Mouse (Mus musculus) hindbrain, embryonic 12.5 days (tissue): ENCODE data around the gene Tas2r135. TPM values are rescaled to one million over a fixed set of nuclear protein-coding genes. Genes with fewer than 3 reads are reported as not detected.

Experiments used
- ATAC-seq: fragments of 200-750 bp; cut with Nextera tagmentation; 2 replicates; pipeline ENCODE4 v1.8.0; 2017; ENCODE audit warnings: moderate TSS enrichment; ENCODE audit not compliant: low FRiP score
- H3K27ac ChIP-seq: fragments of 300-500 bp; sonication (generic); 2 replicates; pipeline ENCODE4 v1.5.1; 2016; ENCODE audit warnings: mild to moderate bottlenecking
- H3K27me3 ChIP-seq: fragments of 300-500 bp; sonication (generic); 2 replicates; pipeline ENCODE4 v1.6.1; 2016; ENCODE audit warnings: mild to moderate bottlenecking
- H3K36me3 ChIP-seq: fragments of 300-500 bp; sonication (generic); 2 replicates; pipeline ENCODE4 v1.6.1; 2016; ENCODE audit warnings: mild to moderate bottlenecking
- H3K4me1 ChIP-seq: fragments of 300-500 bp; sonication (generic); 2 replicates; pipeline ENCODE4 v1.6.1; 2016
- H3K4me2 ChIP-seq: fragments of 300-500 bp; sonication (generic); replicated peaks from 2 replicates; pipeline ENCODE4 v1.6.1; 2016; ENCODE audit warnings: mild to moderate bottlenecking
- H3K4me3 ChIP-seq: fragments of 300-500 bp; sonication (generic); 2 replicates; pipeline ENCODE4 v1.5.1; 2016; ENCODE audit warnings: mild to moderate bottlenecking
- H3K9ac ChIP-seq: fragments of 300-500 bp; sonication (generic); 2 replicates; pipeline ENCODE4 v1.6.1; 2016; ENCODE audit warnings: mild to moderate bottlenecking, moderate library complexity
- H3K9me3 ChIP-seq: fragments of 300-500 bp; sonication (generic); replicated peaks from 2 replicates; pipeline ENCODE4 v1.6.1; 2016; ENCODE audit warnings: mild to moderate bottlenecking
- WGBS: fragments of 180-500 bp; shearing (Covaris S2); methylation state at CpG from one replicate; pipeline ENCODE4 v1.1.7; 2016; 5-methylcytosine and 5-hydroxymethylcytosine counted together
- polyA plus RNA-seq: library from polyadenylated mRNA; unstranded; fragments of >200 nt; fragmentation: Nextera tagmentation; extraction: Ambion mirVana; gene quantifications from 2 replicates; pipeline ENCODE4 v1.2.1, GENCODE M21; 2016

Gene Tas2r135
- not detected in 2 replicates for polyA plus RNA-seq

- no peak within 1 kb of the TSS for H3K9ac ChIP-seq
- no peak within 1 kb of the TSS for H3K4me3 ChIP-seq
- H3K36me3 ChIP-seq = no peaks in the 10 kb centered on the region
- ATAC-seq = no peak
- no peaks in the 10 kb centered on the region for H3K9me3 ChIP-seq
- H3K27ac ChIP-seq = no peak within 1 kb of the TSS
- H3K27me3 ChIP-seq = no peaks in the 10 kb centered on the region
- H3K4me1 ChIP-seq = no peaks in the 10 kb centered on the region
- no peak within 1 kb of the TSS for H3K4me2 ChIP-seq
- WGBS = 82% methylated on average over 2 of the region's 2 CpGs
Observed at GRCm38 (mm10) chr6:42405134-42405533, at the start of gene Tas2r135. Gene Tas2r135, plus strand, starts transcription at chr6:42405434.

GRCm38 (mm10) chr6:42355794-42356600, 49.2 kb upstream of the Tas2r135 start:
- Histone ChIP-seq H3K4me2 (no peak overlapping the region), H3K9me3 (no peaks in the 10 kb centered on the region), H3K9ac (no peak overlapping the region), H3K27ac (no peak overlapping the region), H3K4me1 (peaks cover 27% of the 10 kb centered on the region), H3K27me3 (no peaks in the 10 kb centered on the region), H3K4me3 (no peak overlapping the region), H3K36me3 (peaks cover 73% of the 10 kb centered on the region)
- 94% methylated on average over 13 of the region's 13 CpGs for WGBS
- no peak for ATAC-seq

GRCm38 (mm10) chr6:42356913-42357312, 48.3 kb upstream of the Tas2r135 start:
- no peak overlapping the region for H3K27ac ChIP-seq
- peaks cover 18% of the 10 kb centered on the region for H3K4me1 ChIP-seq
- peaks cover 68% of the 10 kb centered on the region for H3K36me3 ChIP-seq
- 93% methylated on average over 5 of the region's 5 CpGs for WGBS
- H3K4me3 ChIP-seq = no peak overlapping the region
- ATAC-seq = no peak
- H3K9ac ChIP-seq = no peak overlapping the region
- H3K9me3 ChIP-seq = no peaks in the 10 kb centered on the region
- no peaks in the 10 kb centered on the region for H3K27me3 ChIP-seq
- no peak overlapping the region for H3K4me2 ChIP-seq

DNA sequence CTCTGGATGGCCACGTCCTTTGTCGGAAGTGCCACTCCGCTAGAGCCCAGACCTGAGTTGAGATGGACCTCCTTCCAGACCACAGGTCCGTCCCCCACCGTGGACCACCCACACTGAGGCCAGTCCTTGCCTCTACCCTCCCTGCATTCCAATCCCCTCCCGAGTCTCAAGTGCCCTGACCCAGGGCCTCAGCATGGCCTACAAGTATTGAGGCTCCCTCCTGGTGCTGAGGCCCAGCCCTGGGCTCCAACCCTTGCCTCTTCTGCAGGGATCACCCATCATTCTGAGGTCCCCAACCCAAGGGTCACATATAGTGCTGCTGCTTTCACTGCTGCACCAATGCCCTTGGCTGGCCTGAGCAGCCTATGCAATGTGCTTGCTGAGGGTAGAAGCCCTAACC, 47.3 kb upstream of the Tas2r135 start:
- peaks cover 66% of the 10 kb centered on the region for H3K36me3 ChIP-seq
- H3K9ac ChIP-seq = no peak overlapping the region
- ATAC-seq = no peak
- no peak overlapping the region for H3K4me3 ChIP-seq
- H3K27me3 ChIP-seq = no peaks in the 10 kb centered on the region
- WGBS = 63% methylated on average over 6 of the region's 6 CpGs
- H3K9me3 ChIP-seq = no peaks in the 10 kb centered on the region
- H3K4me1 ChIP-seq = peaks cover 14% of the 10 kb centered on the region
- no peak overlapping the region for H3K4me2 ChIP-seq
- no peak overlapping the region for H3K27ac ChIP-seq

GRCm38 (mm10) chr6:42358901-42359300, 46.3 kb upstream of the Tas2r135 start:
- H3K4me3 ChIP-seq = no peak overlapping the region
- peaks cover 7% of the 10 kb centered on the region for H3K4me1 ChIP-seq
- no peaks in the 10 kb centered on the region for H3K9me3 ChIP-seq
- H3K27ac ChIP-seq = no peak overlapping the region
- H3K27me3 ChIP-seq = no peaks in the 10 kb centered on the region
- H3K4me2 ChIP-seq = no peak overlapping the region
- no peak for ATAC-seq
- peaks cover 61% of the 10 kb centered on the region for H3K36me3 ChIP-seq
- H3K9ac ChIP-seq = no peak overlapping the region
- WGBS = 93% methylated on average over 12 of the region's 12 CpGs

GRCm38 (mm10) chr6:42359364-42360147, 45.7 kb upstream of the Tas2r135 start:
- 73% methylated on average over 9 of the region's 9 CpGs for WGBS
- Histone ChIP-seq H3K36me3 (peaks cover 56% of the 10 kb centered on the region), H3K9ac (no peak overlapping the region), H3K4me1 (peaks cover under 1% of the 10 kb centered on the region; the same call in 1 of the 2 replicates), H3K27ac (no peak overlapping the region), H3K4me3 (no peak overlapping the region), H3K27me3 (no peaks in the 10 kb centered on the region), H3K9me3 (no peaks in the 10 kb centered on the region), H3K4me2 (no peak overlapping the region)
- ATAC-seq = no peak

DNA sequence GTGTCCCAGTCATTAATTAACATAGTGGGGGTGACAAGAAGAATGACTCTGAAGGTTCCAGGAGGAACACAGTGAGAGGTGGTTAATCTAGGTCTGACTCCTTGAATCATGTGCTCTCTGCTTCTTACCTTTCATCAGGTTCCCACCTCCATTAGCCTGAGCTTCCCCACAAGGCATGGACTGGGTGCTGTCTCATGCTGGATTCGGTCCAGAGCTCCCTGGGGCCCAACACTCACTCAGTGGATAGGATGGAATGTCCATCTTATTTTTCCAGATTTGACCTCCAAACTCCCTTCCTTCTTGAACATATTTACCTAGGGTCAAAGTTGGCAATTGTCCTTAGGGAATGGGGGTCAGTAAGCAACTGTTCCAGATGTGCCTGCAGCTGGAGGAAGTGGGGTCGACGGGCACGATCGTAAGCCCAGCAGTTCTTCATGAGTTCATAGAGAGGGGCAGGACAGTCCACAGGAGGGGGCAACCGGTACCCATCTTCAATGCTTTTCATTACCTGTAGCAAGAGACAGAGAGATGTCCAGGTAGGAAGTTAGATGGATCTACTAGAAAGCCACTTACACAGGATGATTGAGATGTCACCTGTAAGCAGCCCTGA, 44.9 kb upstream of the Tas2r135 start:
- Histone ChIP-seq H3K27me3 (no peaks in the 10 kb centered on the region), H3K27ac (no peak overlapping the region), H3K4me2 (no peak overlapping the region), H3K4me3 (no peak overlapping the region), H3K4me1 (no peaks in the 10 kb centered on the region), H3K9ac (no peak overlapping the region), H3K36me3 (peaks cover 50% of the 10 kb centered on the region), H3K9me3 (no peaks in the 10 kb centered on the region)
- 79% methylated on average over 6 of the region's 6 CpGs for WGBS
- no peak for ATAC-seq

GRCm38 (mm10) chr6:42361041-42361895, 44.0 kb upstream of the Tas2r135 start:
- H3K4me3 ChIP-seq = no peak overlapping the region
- WGBS = 97% methylated on average over 13 of the region's 13 CpGs
- no peaks in the 10 kb centered on the region for H3K4me1 ChIP-seq
- no peak overlapping the region for H3K27ac ChIP-seq
- no peak overlapping the region for H3K4me2 ChIP-seq
- no peak for ATAC-seq
- peaks cover 41% of the 10 kb centered on the region for H3K36me3 ChIP-seq
- H3K9ac ChIP-seq = no peak overlapping the region
- H3K27me3 ChIP-seq = no peaks in the 10 kb centered on the region
- H3K9me3 ChIP-seq = no peaks in the 10 kb centered on the region

DNA sequence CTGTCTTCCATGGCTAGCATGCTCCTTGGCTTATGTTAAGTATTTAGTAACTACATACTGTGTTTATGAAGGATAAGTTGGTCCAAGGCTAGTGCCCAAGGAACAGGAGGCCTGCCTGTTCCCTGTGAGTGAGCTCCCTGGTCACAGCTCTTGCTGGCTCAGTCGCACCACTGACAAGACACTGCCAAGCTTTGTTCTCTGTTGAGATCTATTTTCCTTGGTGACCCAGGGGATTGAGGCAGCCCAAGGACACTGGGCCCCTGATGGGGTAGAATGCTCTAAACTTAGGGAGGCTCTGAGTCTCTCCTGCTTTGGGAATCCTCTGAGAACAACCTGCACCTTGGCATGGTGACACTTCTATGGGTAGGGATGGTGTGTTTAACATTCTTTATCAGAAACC, 43.2 kb upstream of the Tas2r135 start:
- no peak for ATAC-seq
- H3K9me3 ChIP-seq = no peaks in the 10 kb centered on the region
- H3K4me2 ChIP-seq = no peak overlapping the region
- H3K27ac ChIP-seq = no peak overlapping the region
- WGBS = 67% methylated on average over 1 of the region's 1 CpGs
- H3K4me3 ChIP-seq = no peak overlapping the region
- no peaks in the 10 kb centered on the region for H3K4me1 ChIP-seq
- peaks cover 33% of the 10 kb centered on the region for H3K36me3 ChIP-seq
- H3K9ac ChIP-seq = no peak overlapping the region
- no peaks in the 10 kb centered on the region for H3K27me3 ChIP-seq

DNA sequence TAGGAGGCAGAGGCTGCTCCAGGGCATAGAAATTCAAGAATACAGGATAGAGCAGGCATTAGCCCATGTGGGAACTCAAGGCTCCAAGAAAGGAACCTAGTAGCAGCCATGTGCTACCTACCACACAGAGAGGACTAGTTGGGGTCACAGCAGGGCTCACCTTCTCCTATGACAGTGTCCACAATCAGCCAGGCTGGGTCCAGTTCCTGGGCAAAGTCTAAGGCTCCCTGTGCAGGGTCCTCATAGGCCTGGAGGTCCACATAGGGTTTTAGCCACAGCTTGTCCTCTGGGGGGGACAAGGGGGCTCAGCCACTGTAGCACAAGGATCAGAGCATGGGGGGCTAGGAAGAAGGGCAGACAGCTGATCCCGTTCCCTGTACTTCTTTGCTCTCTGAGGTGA, 42.7 kb upstream of the Tas2r135 start:
- no peak overlapping the region for H3K9ac ChIP-seq
- H3K27me3 ChIP-seq = no peaks in the 10 kb centered on the region
- H3K4me3 ChIP-seq = no peak overlapping the region
- no peak overlapping the region for H3K27ac ChIP-seq
- no peak for ATAC-seq
- H3K36me3 ChIP-seq = peaks cover 29% of the 10 kb centered on the region
- no peaks in the 10 kb centered on the region for H3K4me1 ChIP-seq
- H3K4me2 ChIP-seq = no peak overlapping the region
- WGBS = 89% methylated on average over 1 of the region's 1 CpGs
- no peaks in the 10 kb centered on the region for H3K9me3 ChIP-seq

- Histone ChIP-seq H3K27me3 (no peaks in the 10 kb centered on the region), H3K4me1 (no peaks in the 10 kb centered on the region), H3K27ac (no peak overlapping the region), H3K4me3 (no peak overlapping the region), H3K9me3 (no peaks in the 10 kb centered on the region), H3K36me3 (peaks cover 24% of the 10 kb centered on the region), H3K4me2 (no peak overlapping the region), H3K9ac (no peak overlapping the region)
- ATAC-seq = no peak
- WGBS = 62% methylated on average over 3 of the region's 3 CpGs
Observed at GRCm38 (mm10) chr6:42362974-42363373, 42.3 kb upstream of the Tas2r135 start.

GRCm38 (mm10) chr6:42364066-42364465, 41.2 kb upstream of the Tas2r135 start:
- no peak overlapping the region for H3K4me3 ChIP-seq
- no peak overlapping the region for H3K4me2 ChIP-seq
- no peak overlapping the region for H3K9ac ChIP-seq
- peaks cover 13% of the 10 kb centered on the region for H3K36me3 ChIP-seq
- no peaks in the 10 kb centered on the region for H3K27me3 ChIP-seq
- H3K27ac ChIP-seq = no peak overlapping the region
- H3K4me1 ChIP-seq = no peaks in the 10 kb centered on the region
- ATAC-seq = no peak
- 82% methylated on average over 4 of the region's 4 CpGs for WGBS
- H3K9me3 ChIP-seq = no peaks in the 10 kb centered on the region
